Mouse (Mus musculus): Measurements from ENCODE around the gene Mettl23. TPM values are rescaled to one million over a fixed set of nuclear protein-coding genes. Genes with fewer than 3 reads are reported as not detected.
A peak's percentile ranks its signal among the peaks of the same experiment; 100 is the strongest.
"Not testable (repeated sequence)": the region's sequence is repeated elsewhere in the genome, so short reads cannot be mapped to it uniquely, and the experiment has no call there.

Mettl23 gene
- polyA plus RNA-seq, 1 experiment from 2014 or later, result 75.8 TPM

DNA sequence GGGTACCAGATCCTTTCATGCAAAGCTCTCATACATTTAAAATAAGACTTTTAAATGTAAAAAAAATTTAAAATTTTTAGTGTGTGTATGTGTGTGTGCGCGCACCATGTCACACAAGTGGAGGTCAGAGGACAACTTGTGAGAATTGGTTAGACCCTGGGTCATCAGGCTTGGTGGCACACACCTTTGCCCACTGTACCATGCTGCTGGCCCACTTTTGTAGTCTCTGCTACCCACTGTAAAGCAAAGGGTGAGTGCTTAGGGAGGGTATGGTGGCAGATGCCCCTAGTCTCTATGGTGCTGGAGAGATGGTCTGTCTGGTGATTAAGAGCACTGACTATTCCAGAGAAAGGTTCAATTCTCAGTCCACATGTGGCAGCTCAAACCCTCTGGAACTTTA is 19.8 kb upstream of the Mettl23 start:
- peaks cover 13% of the 10 kb centered on the region; the same call in 1 of the 2 replicates for H3K4me1 ChIP-seq (ENCODE audit: control insufficient read depth, insufficient read depth, low read length)
- no peak for DNase-seq (ENCODE audit: low spot score)
- WGBS, result 100% methylated on average over 2 of the region's 2 CpGs

DNA sequence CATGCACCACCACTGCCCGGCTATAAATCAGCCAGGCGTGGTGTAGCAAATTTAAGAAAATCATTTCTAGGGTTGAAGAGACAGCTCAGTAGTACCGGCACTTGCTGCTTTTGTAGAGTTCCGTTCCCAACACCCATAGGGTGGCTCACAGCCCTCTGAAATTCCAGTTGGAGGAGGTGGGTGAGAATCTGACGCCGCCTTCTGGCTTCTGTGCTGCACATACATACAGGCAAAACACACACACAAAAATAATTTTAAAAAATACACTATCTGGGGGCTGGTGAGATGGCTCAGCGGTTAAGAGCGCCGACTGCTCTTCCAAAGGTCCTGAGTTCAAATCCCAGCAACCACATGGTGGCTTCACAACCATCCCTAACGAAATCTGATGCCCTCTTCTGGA is 19.2 kb upstream of the Mettl23 start:
- not testable (repeated sequence) for H3K4me3 ChIP-seq (ENCODE audit: low read depth, low read length); H3K27me3 ChIP-seq (replicated peaks; ENCODE audit: control insufficient read depth, insufficient read depth, low read length); H3K27ac ChIP-seq (replicated peaks; ENCODE audit: low read depth, low read length); ATAC-seq (ENCODE audit: low read depth); H3K36me3 ChIP-seq (ENCODE audit: control insufficient read depth, insufficient read depth, low read length); H3K9me3 ChIP-seq (ENCODE audit: control insufficient read depth, low read length); H3K4me2 ChIP-seq (ENCODE audit: low read depth, low read length); H3K9ac ChIP-seq (ENCODE audit: low read depth, low read length); DNase-seq (ENCODE audit: low spot score)
- 94% methylated on average over 10 of the region's 10 CpGs for WGBS
- peaks cover 11% of the 10 kb centered on the region; the same call in 1 of the 2 replicates for H3K4me1 ChIP-seq (ENCODE audit: control insufficient read depth, insufficient read depth, low read length)

More for the DNA sequence above, 19.8 kb upstream of the Mettl23 start:
- no peaks in the 10 kb centered on the region for H3K27me3 ChIP-seq (replicated peaks; ENCODE audit: control insufficient read depth, insufficient read depth, low read length)
- H3K9me3 ChIP-seq (ENCODE audit: control insufficient read depth, low read length), result no peaks in the 10 kb centered on the region
- H3K27ac ChIP-seq (replicated peaks; ENCODE audit: low read depth, low read length), result no peak overlapping the region
- H3K9ac ChIP-seq (ENCODE audit: low read depth, low read length), result no peak overlapping the region
- H3K4me3 ChIP-seq (ENCODE audit: low read depth, low read length), result no peak overlapping the region
- H3K4me2 ChIP-seq (ENCODE audit: low read depth, low read length), result no peak overlapping the region
- ATAC-seq (ENCODE audit: low read depth), result no peak
- H3K36me3 ChIP-seq (ENCODE audit: control insufficient read depth, insufficient read depth, low read length), result no peaks in the 10 kb centered on the region

DNA sequence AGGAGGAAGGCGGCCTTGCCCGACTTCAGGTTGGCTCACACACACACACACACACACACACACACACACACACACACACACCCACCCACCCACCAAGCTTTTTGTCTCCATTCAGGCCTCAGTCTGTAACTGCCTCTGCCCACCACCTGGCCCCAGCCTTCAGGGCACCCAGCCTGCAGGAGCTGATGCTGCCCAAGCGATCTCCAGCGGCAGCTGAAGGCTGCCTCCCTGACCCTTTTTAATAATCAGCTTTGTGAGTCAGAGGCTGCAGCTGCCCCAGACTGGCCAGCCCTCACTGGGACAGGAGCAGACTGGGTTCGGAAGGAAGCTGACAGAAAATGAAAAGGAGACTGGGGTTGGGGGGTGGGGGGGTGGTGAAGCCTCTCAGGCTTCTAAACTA is 17.8 kb upstream of the Mettl23 start:
- peak; percentile 57 for DNase-seq (ENCODE audit: low spot score)
- Histone ChIP-seq H3K4me2 (ENCODE audit: low read depth, low read length) (no peak overlapping the region), H3K9me3 (ENCODE audit: control insufficient read depth, low read length) (no peaks in the 10 kb centered on the region), H3K9ac (ENCODE audit: low read depth, low read length) (no peak overlapping the region), H3K36me3 (ENCODE audit: control insufficient read depth, insufficient read depth, low read length) (no peaks in the 10 kb centered on the region), H3K27me3 (replicated peaks; ENCODE audit: control insufficient read depth, insufficient read depth, low read length) (no peaks in the 10 kb centered on the region), H3K4me3 (ENCODE audit: low read depth, low read length) (no peak overlapping the region), H3K4me1 (ENCODE audit: control insufficient read depth, insufficient read depth, low read length) (peaks cover 11% of the 10 kb centered on the region; the same call in 1 of the 2 replicates), H3K27ac (replicated peaks; ENCODE audit: low read depth, low read length) (no peak overlapping the region; the same call in 1 of the 2 replicates)
- ATAC-seq (ENCODE audit: low read depth), result 0 out of 2 replicates have a peak, but pooled peaks have one; percentile 20
- WGBS, result 42% methylated on average over 3 of the region's 5 CpGs

DNA sequence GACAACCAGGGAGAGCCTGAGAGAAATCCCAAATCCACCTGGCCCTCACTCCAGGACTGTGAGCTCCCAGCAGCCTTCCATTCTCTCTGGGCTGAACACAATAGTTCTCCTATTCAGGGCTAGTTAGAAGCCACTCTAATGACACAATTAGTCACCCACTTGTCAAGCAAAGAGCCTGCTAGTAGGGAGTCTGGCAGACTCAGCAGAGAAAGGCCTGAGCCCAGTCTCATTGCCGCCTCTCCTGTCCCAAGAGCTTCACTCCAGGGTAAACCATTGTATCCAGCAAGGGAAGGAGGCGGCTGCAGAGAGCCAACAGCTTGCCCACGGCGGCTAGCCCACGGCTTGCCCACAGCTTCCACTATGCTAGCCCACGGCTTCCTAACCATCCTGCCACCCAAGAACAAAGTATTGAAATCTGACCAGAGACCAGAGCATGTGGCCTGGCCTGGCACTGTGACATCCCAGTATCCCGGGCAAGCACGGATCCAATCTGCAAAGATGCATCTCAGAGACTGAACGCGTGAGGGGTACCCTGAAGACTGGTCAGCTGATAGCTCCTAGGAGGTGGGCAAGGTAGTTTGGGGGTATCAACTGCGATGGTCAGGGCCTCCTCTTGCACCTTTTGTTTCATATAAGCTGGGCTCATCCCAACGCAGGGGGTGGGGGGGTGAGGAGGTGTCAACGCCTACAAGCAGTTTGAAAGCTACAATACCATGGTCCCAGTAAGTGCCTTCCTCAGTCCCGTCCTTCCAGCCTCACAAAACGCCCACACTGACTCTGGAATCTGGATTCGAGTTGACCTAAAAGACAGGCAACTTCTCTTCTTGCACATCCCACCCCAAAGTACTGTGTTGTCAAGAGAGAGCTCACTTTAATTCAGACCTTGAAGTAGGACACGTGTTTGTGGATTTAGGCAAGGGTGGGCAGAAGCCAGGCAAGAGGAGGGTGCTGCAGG is 16.3 kb upstream of the Mettl23 start:
- peaks cover 11% of the 10 kb centered on the region; the same call in 1 of the 2 replicates for H3K4me1 ChIP-seq (ENCODE audit: control insufficient read depth, insufficient read depth, low read length)
- ATAC-seq (ENCODE audit: low read depth) (peak; percentile 13; the same call in 1 of the 2 replicates), DNase-seq (ENCODE audit: low spot score) (no peak)
- peak overlapping the region; percentile 46; the same call in 1 of the 2 replicates for H3K27ac ChIP-seq (replicated peaks; ENCODE audit: low read depth, low read length)
- H3K27me3 ChIP-seq (replicated peaks; ENCODE audit: control insufficient read depth, insufficient read depth, low read length), result no peaks in the 10 kb centered on the region
- WGBS, result 25% methylated on average over 17 of the region's 17 CpGs
- peak overlapping the region; percentile 89 for H3K4me2 ChIP-seq (ENCODE audit: low read depth, low read length)
- no peaks in the 10 kb centered on the region for H3K9me3 ChIP-seq (ENCODE audit: control insufficient read depth, low read length)
- H3K36me3 ChIP-seq (ENCODE audit: control insufficient read depth, insufficient read depth, low read length), result peaks cover 8% of the 10 kb centered on the region; the same call in 1 of the 2 replicates
- peak overlapping the region; percentile 83 for H3K9ac ChIP-seq (ENCODE audit: low read depth, low read length)
- peak overlapping the region; percentile 77 for H3K4me3 ChIP-seq (ENCODE audit: low read depth, low read length)

DNA sequence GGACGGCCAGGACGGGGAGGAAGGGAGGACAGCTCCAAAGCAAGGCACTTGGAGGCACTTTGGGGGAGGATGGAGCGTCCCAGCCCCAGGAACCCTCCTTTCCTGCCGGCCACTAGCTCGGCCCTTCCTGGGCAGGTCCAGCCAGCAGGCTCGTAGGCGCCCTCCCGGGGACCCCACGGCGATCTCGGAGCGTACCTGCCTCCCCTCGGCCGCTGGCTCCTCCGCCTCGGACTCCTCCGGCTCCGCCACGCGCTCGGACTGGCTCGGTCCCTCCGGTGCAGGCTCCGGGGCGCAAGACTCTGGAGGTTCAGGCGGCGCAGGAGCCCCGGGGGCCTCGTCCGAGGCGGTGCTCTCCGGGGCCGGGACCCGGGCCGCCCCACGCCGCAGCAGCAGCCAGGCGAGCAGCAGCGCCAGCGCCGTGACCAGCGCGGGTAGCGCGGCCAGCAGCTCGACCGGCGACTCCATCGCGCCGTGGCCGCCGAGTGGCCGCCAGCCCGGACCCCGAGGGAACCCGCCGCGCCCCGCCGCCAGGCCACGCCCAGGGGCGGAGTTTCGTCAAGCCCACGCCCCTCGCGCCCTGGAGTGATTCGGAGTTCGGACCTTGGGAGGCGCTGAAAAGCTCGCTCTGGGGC is 15.4 kb upstream of the Mettl23 start, which contains the start of gene Mxra7:
Gene Mxra7 (minus strand): TSS at position 513 of the 632 bp plus-strand sequence.
- H3K9ac ChIP-seq (ENCODE audit: low read depth, low read length), result peak within 1 kb of the TSS; percentile 83
- H3K9me3 ChIP-seq (ENCODE audit: control insufficient read depth, low read length), result no peaks in the 10 kb centered on the region
- peaks cover 8% of the 10 kb centered on the region; the same call in 1 of the 2 replicates for H3K36me3 ChIP-seq (ENCODE audit: control insufficient read depth, insufficient read depth, low read length)
- 3% methylated on average over 20 of the region's 71 CpGs for WGBS
- no peaks in the 10 kb centered on the region for H3K27me3 ChIP-seq (replicated peaks; ENCODE audit: control insufficient read depth, insufficient read depth, low read length)
- peaks cover 11% of the 10 kb centered on the region; the same call in 1 of the 2 replicates for H3K4me1 ChIP-seq (ENCODE audit: control insufficient read depth, insufficient read depth, low read length)
- DNase-seq (ENCODE audit: low spot score), result peak; percentile 76
- ATAC-seq (ENCODE audit: low read depth), result peak; percentile 51; the same call in 1 of the 2 replicates
- H3K4me3 ChIP-seq (ENCODE audit: low read depth, low read length), result peak within 1 kb of the TSS; percentile 77
- peak within 1 kb of the TSS; percentile 46; the same call in 1 of the 2 replicates for H3K27ac ChIP-seq (replicated peaks; ENCODE audit: low read depth, low read length)
- H3K4me2 ChIP-seq (ENCODE audit: low read depth, low read length), result peak within 1 kb of the TSS; percentile 89

DNA sequence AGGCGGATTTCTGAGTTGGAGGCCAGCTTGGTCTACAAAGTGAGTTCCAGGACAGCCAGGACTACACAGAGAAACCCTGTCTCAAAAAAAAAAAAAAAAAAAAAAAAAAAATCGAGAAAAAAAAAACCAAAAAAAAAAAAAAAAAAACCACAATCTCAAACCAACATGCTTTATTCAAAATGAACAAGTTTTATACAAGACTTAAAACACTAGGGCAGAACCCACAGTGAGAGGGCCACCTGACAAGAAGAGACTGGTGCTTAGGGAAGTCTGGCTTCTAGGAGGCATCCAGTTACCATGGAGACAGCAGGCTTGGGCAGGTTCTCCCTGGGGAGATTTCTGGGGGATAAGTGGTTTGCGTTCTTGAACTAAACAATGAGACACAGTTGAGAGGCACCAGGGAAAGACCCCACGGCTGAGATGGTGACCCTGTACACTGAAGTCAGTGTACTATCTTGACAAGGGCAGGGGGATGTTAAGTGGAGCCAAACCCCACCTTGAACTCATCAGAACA is 10.8 kb upstream of the Mettl23 start:
- DNase-seq (ENCODE audit: low spot score) (peak; percentile 90), ATAC-seq (ENCODE audit: low read depth) (peak; percentile 35; the same call in 1 of the 2 replicates)
- Histone ChIP-seq H3K36me3 (ENCODE audit: control insufficient read depth, insufficient read depth, low read length) (peaks cover 53% of the 10 kb centered on the region), H3K4me2 (ENCODE audit: low read depth, low read length) (no peak overlapping the region), H3K27me3 (replicated peaks; ENCODE audit: control insufficient read depth, insufficient read depth, low read length) (no peaks in the 10 kb centered on the region), H3K4me1 (ENCODE audit: control insufficient read depth, insufficient read depth, low read length) (peaks cover 6% of the 10 kb centered on the region; the same call in 1 of the 2 replicates), H3K9me3 (ENCODE audit: control insufficient read depth, low read length) (no peaks in the 10 kb centered on the region), H3K27ac (replicated peaks; ENCODE audit: low read depth, low read length) (no peak overlapping the region), H3K4me3 (ENCODE audit: low read depth, low read length) (no peak overlapping the region), H3K9ac (ENCODE audit: low read depth, low read length) (no peak overlapping the region)
- WGBS, result 18% methylated on average over 4 of the region's 4 CpGs

DNA sequence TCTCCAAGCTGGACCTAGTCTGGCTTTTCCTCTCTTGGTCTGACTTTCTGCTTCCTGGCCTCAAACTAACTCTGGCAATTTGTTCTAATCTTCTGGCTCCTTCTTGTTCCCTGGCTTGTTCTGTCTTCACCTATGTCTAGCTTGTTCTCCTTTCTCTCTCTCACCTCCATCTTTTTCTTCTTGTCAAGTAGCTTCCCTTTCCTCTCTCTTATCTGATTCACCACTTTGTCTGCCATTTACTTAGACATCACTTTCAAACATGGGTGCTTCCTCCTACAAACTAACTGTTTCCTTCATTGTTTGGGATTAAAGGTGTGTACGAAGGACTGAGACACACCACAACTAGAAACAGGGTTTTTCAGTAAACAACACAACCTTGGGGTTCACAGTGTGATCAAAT is 8.1 kb upstream of the Mettl23 start:
- Histone ChIP-seq H3K4me3 (ENCODE audit: low read depth, low read length) (no peak overlapping the region), H3K4me1 (ENCODE audit: control insufficient read depth, insufficient read depth, low read length) (no peaks in the 10 kb centered on the region), H3K4me2 (ENCODE audit: low read depth, low read length) (no peak overlapping the region), H3K9me3 (ENCODE audit: control insufficient read depth, low read length) (no peaks in the 10 kb centered on the region), H3K27ac (replicated peaks; ENCODE audit: low read depth, low read length) (no peak overlapping the region), H3K9ac (ENCODE audit: low read depth, low read length) (no peak overlapping the region), H3K36me3 (ENCODE audit: control insufficient read depth, insufficient read depth, low read length) (peaks cover 81% of the 10 kb centered on the region), H3K27me3 (replicated peaks; ENCODE audit: control insufficient read depth, insufficient read depth, low read length) (no peaks in the 10 kb centered on the region)
- ATAC-seq (ENCODE audit: low read depth), result no peak
- no peak for DNase-seq (ENCODE audit: low spot score)
- WGBS, result 91% methylated on average over 1 of the region's 1 CpGs

DNA sequence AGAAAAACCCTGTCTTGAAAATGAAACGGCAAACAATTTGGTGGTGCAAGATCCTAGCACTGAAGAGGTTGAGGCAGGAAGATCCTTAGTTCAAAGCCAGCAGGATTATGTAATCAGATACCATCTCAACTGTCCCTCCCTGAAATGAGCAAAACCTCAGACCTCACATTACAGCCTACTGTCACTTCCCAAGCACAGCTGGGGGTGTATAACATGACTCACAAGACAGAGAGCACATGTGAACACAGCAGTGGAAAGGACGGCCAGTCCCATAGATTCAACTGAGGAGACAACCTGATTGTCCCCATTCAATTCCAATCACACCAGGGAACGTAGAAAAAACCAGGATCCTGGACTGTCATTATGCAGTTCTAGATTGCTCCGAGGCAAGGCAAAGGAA is 6.8 kb upstream of the Mettl23 start:
- peaks cover 91% of the 10 kb centered on the region for H3K36me3 ChIP-seq (ENCODE audit: control insufficient read depth, insufficient read depth, low read length)
- H3K4me2 ChIP-seq (ENCODE audit: low read depth, low read length), result no peak overlapping the region
- H3K27ac ChIP-seq (replicated peaks; ENCODE audit: low read depth, low read length), result no peak overlapping the region
- H3K9me3 ChIP-seq (ENCODE audit: control insufficient read depth, low read length), result no peaks in the 10 kb centered on the region
- no peak overlapping the region for H3K9ac ChIP-seq (ENCODE audit: low read depth, low read length)
- no peak for DNase-seq (ENCODE audit: low spot score)
- H3K4me3 ChIP-seq (ENCODE audit: low read depth, low read length), result no peak overlapping the region
- H3K27me3 ChIP-seq (replicated peaks; ENCODE audit: control insufficient read depth, insufficient read depth, low read length), result no peaks in the 10 kb centered on the region
- WGBS, result 88% methylated on average over 4 of the region's 4 CpGs
- peaks cover 13% of the 10 kb centered on the region for H3K4me1 ChIP-seq (ENCODE audit: control insufficient read depth, insufficient read depth, low read length)
- no peak for ATAC-seq (ENCODE audit: low read depth)

All from embryonic facial prominence, embryonic 14.5 days (tissue).